Mouse (Mus musculus): ENCODE data around the gene Gpr35. TPM values are rescaled to one million over a fixed set of nuclear protein-coding genes. Genes with fewer than 3 reads are reported as not detected.

Gene Gpr35
- polyA plus RNA-seq, 1 experiment from 2014 or later, result 0.48 TPM

GRCm38 (mm10) chr1:92984999-92985398, 34.3 kb downstream of the Gpr35 start:
- Histone ChIP-seq H3K4me1 (peaks cover 14% of the 10 kb centered on the region), H3K4me2 (no peak overlapping the region), H3K36me3 (no peaks in the 10 kb centered on the region), H3K4me3 (no peak overlapping the region), H3K27me3 (replicated peaks) (peaks cover 13% of the 10 kb centered on the region), H3K9ac (no peak overlapping the region), H3K9me3 (no peaks in the 10 kb centered on the region), H3K27ac (replicated peaks) (no peak overlapping the region)
- no peak for ATAC-seq (ENCODE audit: extremely low read depth, insufficient number of reproducible peaks, low FRiP score, low TSS enrichment)
- 78% methylated on average over 5 of the region's 5 CpGs for WGBS

- ATAC-seq (ENCODE audit: extremely low read depth, insufficient number of reproducible peaks, low FRiP score, low TSS enrichment), result no peak
These were observed 38.2 kb downstream of the Gpr35 start for GRCm38 (mm10) chr1:92988894-92989293.

GRCm38 (mm10) chr1:92989891-92990290, 39.2 kb downstream of the Gpr35 start:
- no peak for ATAC-seq (ENCODE audit: extremely low read depth, insufficient number of reproducible peaks, low FRiP score, low TSS enrichment)
- Histone ChIP-seq H3K4me2 (no peak overlapping the region), H3K27ac (replicated peaks) (no peak overlapping the region), H3K4me1 (no peaks in the 10 kb centered on the region), H3K27me3 (replicated peaks) (peaks cover 13% of the 10 kb centered on the region), H3K9ac (no peak overlapping the region), H3K9me3 (no peaks in the 10 kb centered on the region), H3K4me3 (no peak overlapping the region), H3K36me3 (no peaks in the 10 kb centered on the region)
- 54% methylated on average over 4 of the region's 4 CpGs for WGBS

More at GRCm38 (mm10) chr1:92988894-92989293, 38.2 kb downstream of the Gpr35 start:
- H3K27me3 ChIP-seq (replicated peaks), result peaks cover 13% of the 10 kb centered on the region
- no peaks in the 10 kb centered on the region for H3K4me1 ChIP-seq
- no peak overlapping the region for H3K4me3 ChIP-seq
- WGBS, result 68% methylated on average over 4 of the region's 4 CpGs
- no peaks in the 10 kb centered on the region for H3K36me3 ChIP-seq
- H3K27ac ChIP-seq (replicated peaks), result no peak overlapping the region
- no peak overlapping the region for H3K9ac ChIP-seq
- no peaks in the 10 kb centered on the region for H3K9me3 ChIP-seq
- H3K4me2 ChIP-seq, result no peak overlapping the region

DNA sequence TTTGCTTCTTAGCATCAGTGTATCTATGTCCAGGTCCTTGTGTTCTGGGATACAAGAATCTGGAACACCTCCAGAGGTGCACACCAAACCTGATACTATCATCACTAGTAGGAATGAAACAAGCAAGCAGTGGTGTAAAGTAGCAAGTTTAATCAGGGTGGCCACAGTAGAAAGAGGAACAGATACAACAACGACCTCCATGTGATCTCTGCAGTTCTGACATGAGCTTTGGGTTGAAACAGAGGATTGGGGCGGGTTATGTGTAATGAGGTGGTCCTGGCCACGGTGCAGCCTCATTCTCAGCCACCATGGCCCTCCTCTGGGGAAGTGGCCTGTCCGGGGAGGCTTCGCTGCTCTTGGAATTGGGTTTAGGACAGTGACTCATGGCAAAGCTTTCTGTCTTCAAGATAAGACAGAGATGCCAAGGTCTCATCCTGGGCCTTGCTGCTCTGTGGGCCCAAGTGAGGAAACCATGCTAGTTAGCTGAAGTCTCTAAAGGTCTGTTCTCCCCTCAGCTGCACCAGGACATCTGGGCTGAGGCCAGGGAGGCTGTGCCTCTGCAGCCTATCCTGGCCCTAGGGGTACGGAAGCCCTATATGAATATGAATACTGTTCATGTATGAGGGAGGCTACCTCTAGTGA, 41.7 kb downstream of the Gpr35 start:
- no peak for ATAC-seq (ENCODE audit: extremely low read depth, insufficient number of reproducible peaks, low FRiP score, low TSS enrichment)
- no peaks in the 10 kb centered on the region for H3K9me3 ChIP-seq
- no peak overlapping the region for H3K4me3 ChIP-seq
- peaks cover 13% of the 10 kb centered on the region for H3K27me3 ChIP-seq (replicated peaks)
- no peaks in the 10 kb centered on the region for H3K4me1 ChIP-seq
- 73% methylated on average over 6 of the region's 6 CpGs for WGBS
- no peak overlapping the region for H3K4me2 ChIP-seq
- no peak overlapping the region for H3K27ac ChIP-seq (replicated peaks)
- no peaks in the 10 kb centered on the region for H3K36me3 ChIP-seq
- no peak overlapping the region for H3K9ac ChIP-seq

DNA sequence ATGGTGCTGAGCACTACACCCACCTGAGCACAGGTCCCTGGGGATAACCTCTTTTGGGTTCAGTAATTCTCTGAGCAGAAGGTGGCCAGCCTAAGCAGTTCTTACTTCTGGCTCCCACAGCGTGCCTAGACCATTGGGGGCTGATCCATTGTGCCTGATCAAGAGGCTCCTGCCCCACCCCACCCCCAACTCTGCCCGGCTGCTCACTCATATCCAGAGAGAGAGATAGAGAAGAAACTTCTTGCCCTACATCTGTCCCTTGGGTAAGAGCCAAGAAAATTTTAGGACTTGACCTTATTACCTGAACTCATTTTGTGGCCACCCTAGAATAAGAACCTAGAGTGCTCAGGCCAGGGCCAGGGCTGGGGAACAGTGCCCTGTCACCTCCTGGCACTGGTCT, 42.2 kb downstream of the Gpr35 start:
- Histone ChIP-seq H3K4me2 (no peak overlapping the region), H3K4me3 (no peak overlapping the region), H3K27ac (replicated peaks) (no peak overlapping the region), H3K36me3 (no peaks in the 10 kb centered on the region), H3K9ac (no peak overlapping the region), H3K4me1 (no peaks in the 10 kb centered on the region), H3K27me3 (replicated peaks) (peaks cover 17% of the 10 kb centered on the region), H3K9me3 (no peaks in the 10 kb centered on the region)
- ATAC-seq (ENCODE audit: extremely low read depth, insufficient number of reproducible peaks, low FRiP score, low TSS enrichment), result no peak
- WGBS, result 67% methylated on average over 2 of the region's 2 CpGs

DNA sequence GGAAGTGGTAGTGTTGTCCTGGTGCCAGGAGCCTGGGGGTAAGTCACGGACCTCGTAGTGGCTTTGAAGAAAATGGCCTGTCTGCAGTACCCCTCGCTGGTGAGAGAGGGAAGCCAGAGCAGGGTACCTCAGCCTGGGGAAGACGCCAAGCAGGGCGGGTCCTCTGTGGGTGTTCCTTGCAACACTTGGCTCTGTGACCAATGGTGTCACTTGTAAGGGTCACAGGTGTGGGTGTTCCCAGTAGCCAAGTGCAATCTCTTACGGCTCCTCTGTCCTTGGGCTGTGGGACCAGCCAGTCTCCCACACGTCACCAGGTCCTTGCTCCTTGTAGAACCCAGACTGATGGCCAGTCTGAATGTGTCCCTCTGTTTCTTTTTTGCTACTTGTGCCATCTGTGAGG, 55.4 kb downstream of the Gpr35 start, which contains the start of gene Aqp12:
Aqp12 (plus strand) TSS at position 274 of the 400 bp plus-strand sequence.
- peaks cover 3% of the 10 kb centered on the region; the same call in 1 of the 2 replicates for H3K9me3 ChIP-seq
- H3K27me3 ChIP-seq (replicated peaks), result peaks cover 21% of the 10 kb centered on the region
- no peak within 1 kb of the TSS for H3K9ac ChIP-seq
- H3K4me2 ChIP-seq, result no peak within 1 kb of the TSS
- 59% methylated on average over 7 of the region's 7 CpGs for WGBS
- H3K4me1 ChIP-seq, result peaks cover 14% of the 10 kb centered on the region
- no peak within 1 kb of the TSS for H3K4me3 ChIP-seq
- no peaks in the 10 kb centered on the region for H3K36me3 ChIP-seq
- no peak for ATAC-seq (ENCODE audit: extremely low read depth, insufficient number of reproducible peaks, low FRiP score, low TSS enrichment)
- no peak within 1 kb of the TSS for H3K27ac ChIP-seq (replicated peaks)

- Histone ChIP-seq H3K4me2 (no peak overlapping the region), H3K27ac (replicated peaks) (no peak overlapping the region), H3K9me3 (no peaks in the 10 kb centered on the region), H3K4me3 (no peak overlapping the region), H3K36me3 (no peaks in the 10 kb centered on the region), H3K9ac (no peak overlapping the region), H3K27me3 (replicated peaks) (peaks cover 21% of the 10 kb centered on the region), H3K4me1 (peaks cover 14% of the 10 kb centered on the region)
- no peak for ATAC-seq (ENCODE audit: extremely low read depth, insufficient number of reproducible peaks, low FRiP score, low TSS enrichment)
- 14% methylated on average over 4 of the region's 4 CpGs for WGBS
These were observed 58.5 kb downstream of the Gpr35 start for GRCm38 (mm10) chr1:93009196-93009595.

DNA sequence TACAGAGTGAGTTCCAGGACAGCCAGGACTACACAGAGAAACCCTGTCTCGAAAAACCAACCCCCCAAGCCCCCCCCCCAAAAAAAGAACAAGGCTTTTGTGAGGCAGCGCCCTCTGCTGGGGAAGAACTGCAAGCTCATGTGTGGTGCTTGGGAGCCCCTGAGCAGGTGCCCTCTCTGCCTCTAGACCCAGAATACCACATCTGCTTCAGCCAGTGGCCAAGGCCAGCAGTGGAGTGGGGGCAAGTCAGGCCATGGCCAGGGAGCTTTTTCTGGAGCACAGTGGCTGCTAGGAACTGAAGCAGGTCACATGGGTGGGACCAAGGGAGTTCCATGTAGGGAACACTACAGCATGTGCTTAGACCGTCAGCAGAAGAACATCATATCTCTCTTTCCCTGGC, 60.1 kb downstream of the Gpr35 start:
- 29% methylated on average over 3 of the region's 3 CpGs for WGBS
- no peak for ATAC-seq (ENCODE audit: extremely low read depth, insufficient number of reproducible peaks, low FRiP score, low TSS enrichment)
- H3K36me3 ChIP-seq, result no peaks in the 10 kb centered on the region
- H3K4me1 ChIP-seq, result peaks cover 14% of the 10 kb centered on the region
- no peak overlapping the region for H3K27ac ChIP-seq (replicated peaks)
- H3K4me2 ChIP-seq, result no peak overlapping the region
- H3K9ac ChIP-seq, result no peak overlapping the region
- no peaks in the 10 kb centered on the region for H3K9me3 ChIP-seq
- H3K27me3 ChIP-seq (replicated peaks), result peaks cover 17% of the 10 kb centered on the region
- H3K4me3 ChIP-seq, result no peak overlapping the region

DNA sequence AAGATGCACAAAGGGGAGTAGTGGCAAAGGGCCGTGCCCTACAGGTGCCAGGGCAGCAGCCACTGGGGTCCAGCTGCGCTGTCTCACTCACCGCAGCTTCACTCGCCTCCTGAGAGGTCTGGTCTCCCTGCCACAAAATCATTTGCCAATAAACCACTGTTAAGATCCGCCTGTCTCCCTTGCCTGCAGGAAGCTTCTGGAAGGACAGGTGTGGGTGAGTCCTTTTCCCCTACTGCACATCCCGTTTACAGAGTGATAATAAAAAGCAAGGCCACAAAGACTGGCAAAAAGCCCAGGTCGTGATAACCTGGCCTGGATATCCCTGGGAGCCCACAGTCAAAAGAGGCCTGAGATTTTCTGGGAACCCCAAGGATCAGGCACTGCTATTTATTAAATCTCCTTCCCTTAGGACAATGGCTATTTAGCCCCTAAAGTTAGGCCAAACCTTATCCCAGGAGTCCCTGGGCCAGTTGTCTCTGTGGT, 61.5 kb downstream of the Gpr35 start:
- Histone ChIP-seq H3K27me3 (replicated peaks) (peaks cover 3% of the 10 kb centered on the region; the same call in 1 of the 2 replicates), H3K4me2 (no peak overlapping the region), H3K36me3 (no peaks in the 10 kb centered on the region), H3K9me3 (no peaks in the 10 kb centered on the region), H3K27ac (replicated peaks) (no peak overlapping the region), H3K9ac (no peak overlapping the region), H3K4me1 (peaks cover 14% of the 10 kb centered on the region), H3K4me3 (no peak overlapping the region)
- WGBS, result 61% methylated on average over 7 of the region's 7 CpGs
- no peak for ATAC-seq (ENCODE audit: extremely low read depth, insufficient number of reproducible peaks, low FRiP score, low TSS enrichment)

- Histone ChIP-seq H3K4me1 (peaks cover 14% of the 10 kb centered on the region), H3K36me3 (no peaks in the 10 kb centered on the region), H3K4me2 (no peak overlapping the region), H3K9ac (no peak overlapping the region), H3K27me3 (replicated peaks) (0 out of 2 replicates have a peak, but pooled peaks cover 3% of the 10 kb centered on the region), H3K27ac (replicated peaks) (no peak overlapping the region), H3K4me3 (no peak overlapping the region), H3K9me3 (no peaks in the 10 kb centered on the region)
- no peak for ATAC-seq (ENCODE audit: extremely low read depth, insufficient number of reproducible peaks, low FRiP score, low TSS enrichment)
- 68% methylated on average over 4 of the region's 4 CpGs for WGBS
These were observed 62.7 kb downstream of the Gpr35 start for GRCm38 (mm10) chr1:93013367-93013766.

DNA sequence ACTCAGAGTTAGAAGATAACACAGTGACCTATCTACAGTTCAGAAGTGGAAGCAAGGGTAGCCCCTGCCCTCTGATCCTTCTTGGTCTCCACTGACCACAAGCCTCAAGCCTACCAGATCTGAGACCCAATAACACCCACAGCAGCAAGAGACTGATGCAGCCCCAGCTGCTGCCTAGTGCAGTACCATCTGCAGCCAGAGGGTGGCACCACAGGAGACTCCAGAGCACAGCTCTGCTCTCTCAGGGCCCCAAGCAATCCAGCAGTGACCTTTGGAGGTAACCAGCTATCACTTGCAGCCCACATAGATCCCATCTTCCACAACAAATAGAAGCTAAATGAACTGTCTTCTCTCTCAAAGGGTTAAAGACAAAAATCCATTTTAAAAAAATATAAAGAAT, 63.8 kb downstream of the Gpr35 start:
- Histone ChIP-seq H3K4me2 (no peak overlapping the region), H3K27me3 (replicated peaks) (0 out of 2 replicates have a peak, but pooled peaks cover 5% of the 10 kb centered on the region), H3K36me3 (no peaks in the 10 kb centered on the region), H3K4me1 (peaks cover 6% of the 10 kb centered on the region), H3K4me3 (no peak overlapping the region), H3K27ac (replicated peaks) (no peak overlapping the region), H3K9me3 (no peaks in the 10 kb centered on the region), H3K9ac (no peak overlapping the region)
- ATAC-seq (ENCODE audit: extremely low read depth, insufficient number of reproducible peaks, low FRiP score, low TSS enrichment), result 0 out of 2 replicates have a peak, but pooled peaks have one; percentile 4

- Histone ChIP-seq H3K27me3 (replicated peaks) (peaks cover 6% of the 10 kb centered on the region; the same call in 1 of the 2 replicates), H3K9ac (no peak overlapping the region), H3K4me1 (no peaks in the 10 kb centered on the region), H3K4me3 (no peak overlapping the region), H3K36me3 (no peaks in the 10 kb centered on the region), H3K4me2 (no peak overlapping the region), H3K27ac (replicated peaks) (no peak overlapping the region), H3K9me3 (no peaks in the 10 kb centered on the region)
- ATAC-seq (ENCODE audit: extremely low read depth, insufficient number of reproducible peaks, low FRiP score, low TSS enrichment), result no peak
- 45% methylated on average over 2 of the region's 2 CpGs for WGBS
These were observed 64.5 kb downstream of the Gpr35 start for GRCm38 (mm10) chr1:93015136-93015535.
